Mouse (Mus musculus): ENCODE measurements at regions not wholly inside any gene's neighbourhood (a gene's known extent, or its start where the extent isn't known, plus 50 kb on each side); places are given as distances from the start of the nearest gene placed in this dataset.

DNA sequence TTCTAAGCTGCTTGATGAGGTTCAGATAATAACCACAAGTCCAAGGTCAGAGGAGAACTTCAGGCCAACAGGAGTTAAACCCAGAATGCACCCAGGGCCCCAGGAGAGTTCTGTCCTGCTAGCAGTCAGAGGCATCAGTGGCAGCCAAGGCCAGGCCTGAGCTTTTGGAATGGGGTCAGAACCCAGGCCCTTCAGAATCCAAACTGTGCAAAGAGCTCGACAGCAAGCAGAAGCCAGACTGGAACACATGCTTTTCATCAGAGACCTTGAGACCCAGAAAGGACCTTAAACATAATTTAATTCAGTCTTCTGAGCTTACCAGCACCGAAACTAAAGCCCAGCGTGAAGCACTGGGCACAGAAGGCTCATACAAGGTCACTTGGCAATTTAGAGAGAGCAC, 139.9 kb upstream of the Bcl6 start:
- no peak for TF ChIP-seq POLR2A (IDR thresholded peaks at IDR 0.05; ENCODE audit: low read depth, low read length)
- no peak for TF ChIP-seq CTCF (IDR thresholded peaks at IDR 0.05; ENCODE audit: extremely low read depth, insufficient read depth, insufficient read length, insufficient replicate concordance)

Measured in spleen, adult 2 months (tissue).